Comparison of ENCODE assay signal across 16 mouse cellular contexts in the genomic region with DNA sequence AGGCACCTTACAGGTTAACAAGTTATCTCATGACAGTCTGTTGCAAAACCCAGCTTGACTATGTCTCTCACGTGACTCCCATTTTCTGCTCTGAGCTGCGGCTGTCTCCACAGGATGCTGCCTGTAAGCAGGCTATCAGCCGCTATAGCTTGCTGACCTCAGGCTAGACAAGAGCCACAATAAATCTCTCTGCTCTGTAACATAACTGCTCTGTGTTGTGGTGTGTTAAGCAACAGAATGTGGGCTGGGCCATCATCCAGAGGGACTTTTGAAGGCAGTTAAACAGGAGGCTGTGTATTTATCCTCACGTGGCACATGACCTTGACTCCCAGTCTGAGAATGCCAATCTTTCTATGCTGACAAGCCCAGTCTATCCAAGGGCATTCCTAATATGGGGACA.
DNase-seq lines count a peak whose midpoint lies in the region; ATAC-seq and TF ChIP-seq lines count a peak whose summit lies in the region.
"Had no signal": no experiment of that assay in that cellular context is flagged by ENCODE, and none has a peak within 500 bp of the region (broad histone marks: within the 10 kb centered on the region; RNA-seq: fewer than 3 reads in every experiment).

No protein-coding gene starts in this region.

- no peaks in the 10 kb centered on the region for H3K4me1 ChIP-seq in liver, adult 2 months (ENCODE audit: control insufficient read depth, insufficient read depth, low read length)
- no peaks in the 10 kb centered on the region for H3K4me1 ChIP-seq in liver, postnatal 0 days (ENCODE audit: insufficient read depth)
- no peaks in the 10 kb centered on the region for H3K4me1 ChIP-seq in intestine, postnatal 0 days (replicated peaks; ENCODE audit: control insufficient read depth, insufficient read depth, low read length)
- peaks cover 4% of the 10 kb centered on the region for H3K4me1 ChIP-seq in hindbrain, embryonic 13.5 days (replicated peaks)
- H3K4me1 ChIP-seq: midbrain, embryonic 13.5 days had no signal

- H3K27ac ChIP-seq in liver, adult 2 months (replicated peaks; ENCODE audit: insufficient read depth, low read depth, low read length) = no peak overlapping the region
- no peak overlapping the region for H3K27ac ChIP-seq in liver, postnatal 0 days (ENCODE audit: low read depth)
- H3K27ac ChIP-seq in intestine, postnatal 0 days (ENCODE audit: low read depth, low read length) = no peak overlapping the region
- H3K27ac ChIP-seq in hindbrain, embryonic 13.5 days = no peak overlapping the region
- H3K27ac ChIP-seq: hindbrain, postnatal 0 days; midbrain, embryonic 13.5 days had no signal

- H3K79me2 ChIP-seq in liver, adult 2 months (ENCODE audit: control insufficient read depth, insufficient read depth, low read length) = no peaks in the 10 kb centered on the region

- H3K27me3 ChIP-seq in liver, adult 2 months (ENCODE audit: control insufficient read depth, insufficient read depth, low read length) = no peaks in the 10 kb centered on the region
- no peaks in the 10 kb centered on the region for H3K27me3 ChIP-seq in liver, postnatal 0 days (ENCODE audit: insufficient read depth, low read length)
- no peaks in the 10 kb centered on the region for H3K27me3 ChIP-seq in intestine, postnatal 0 days (replicated peaks; ENCODE audit: control insufficient read depth, insufficient read depth, low read length)
- H3K27me3 ChIP-seq in hindbrain, embryonic 13.5 days = no peaks in the 10 kb centered on the region
- H3K27me3 ChIP-seq: midbrain, embryonic 13.5 days had no signal

- H3K4me3 ChIP-seq in liver, adult 2 months (ENCODE audit: insufficient read depth, low read depth, low read length) = no peak overlapping the region
- H3K4me3 ChIP-seq in liver, postnatal 0 days (ENCODE audit: low read depth, low read length) = no peak overlapping the region
- H3K4me3 ChIP-seq in intestine, postnatal 0 days (ENCODE audit: low read depth, low read length) = no peak overlapping the region
- H3K4me3 ChIP-seq in hindbrain, embryonic 13.5 days = no peak overlapping the region
- H3K4me3 ChIP-seq: midbrain, embryonic 13.5 days had no signal

- 29% methylated on average over 4 of the region's 4 CpGs for WGBS in liver, adult 2 months
- 38% methylated on average over 4 of the region's 4 CpGs for WGBS in liver, postnatal 0 days (ENCODE audit: insufficient replicate concordance)
- 16% methylated on average over 4 of the region's 4 CpGs for WGBS in intestine, postnatal 0 days
- WGBS in hindbrain, embryonic 13.5 days = 65% methylated on average over 4 of the region's 4 CpGs

- ATAC-seq in liver, postnatal 0 days = no peak; the same call in 1 of the 2 replicates
- peak; percentile 92 for ATAC-seq in intestine, postnatal 0 days
- ATAC-seq in hindbrain, embryonic 13.5 days (ENCODE audit: low FRiP score) = no peak
- ATAC-seq: hindbrain, postnatal 0 days; midbrain, embryonic 13.5 days had no signal

- no peak for TF ChIP-seq CTCF in liver, adult 2 months (IDR thresholded peaks at IDR 0.05; ENCODE audit: low read depth, low read length)
- TF ChIP-seq CTCF in liver, postnatal 0 days (IDR thresholded peaks at IDR 0.05; ENCODE audit: low read depth) = no peak
- no peak for TF ChIP-seq CTCF in intestine, postnatal 0 days (IDR thresholded peaks at IDR 0.05; ENCODE audit: low read depth)

- no peaks in the 10 kb centered on the region for H3K36me3 ChIP-seq in liver, adult 2 months (ENCODE audit: control insufficient read depth, insufficient read depth, low read length)
- no peaks in the 10 kb centered on the region for H3K36me3 ChIP-seq in liver, postnatal 0 days (replicated peaks; ENCODE audit: insufficient read depth, low read length)
- H3K36me3 ChIP-seq in intestine, postnatal 0 days (ENCODE audit: control insufficient read depth, insufficient read depth) = no peaks in the 10 kb centered on the region
- H3K36me3 ChIP-seq in hindbrain, embryonic 13.5 days = no peaks in the 10 kb centered on the region
- H3K36me3 ChIP-seq: midbrain, embryonic 13.5 days had no signal

- no peak overlapping the region for H3K4me2 ChIP-seq in liver, postnatal 0 days (ENCODE audit: low read depth, low read length)
- H3K4me2 ChIP-seq in intestine, postnatal 0 days (replicated peaks; ENCODE audit: low read depth) = no peak overlapping the region
- H3K4me2 ChIP-seq in hindbrain, embryonic 13.5 days = no peak overlapping the region
- H3K4me2 ChIP-seq: liver, embryonic 11.5 days; midbrain, embryonic 13.5 days had no signal

- no peak for TF ChIP-seq POLR2A in liver, adult 2 months (IDR thresholded peaks at IDR 0.05; ENCODE audit: extremely low read depth, insufficient read depth, low read length)

- no peak overlapping the region for H3K9ac ChIP-seq in liver, adult 2 months (ENCODE audit: low read depth, low read length)
- no peak overlapping the region for H3K9ac ChIP-seq in liver, postnatal 0 days (replicated peaks)
- no peak overlapping the region for H3K9ac ChIP-seq in intestine, postnatal 0 days (ENCODE audit: low read depth, low read length)
- H3K9ac ChIP-seq in hindbrain, embryonic 13.5 days = no peak overlapping the region
- H3K9ac ChIP-seq: midbrain, embryonic 13.5 days had no signal

- peak; percentile 80 to 89 for DNase-seq in adrenal gland, adult (ENCODE audit: inconsistent age in 2 of 2, low spot score in 1 of 2)
- no peak for DNase-seq in adrenal gland, postnatal 4 days (ENCODE audit: low spot score in 2 of 2)
- peak; percentile 30 for DNase-seq in liver, adult 2 months (ENCODE audit: extremely low read depth, low read depth, low spot score)
- no peak for DNase-seq in liver, postnatal 0 days
- DNase-seq in adrenal gland, postnatal 36 days = peak; percentile 68 to 70
- no peak for DNase-seq in urinary bladder, postnatal 36 days (ENCODE audit: low spot score in 2 of 2)
- DNase-seq: cerebellum, adult 9-10 months; embryo, embryonic 11 days; heart, adult 11 months; layer of hippocampus, adult 9-11 months; thymus, postnatal 4 days had no signal

- no peaks in the 10 kb centered on the region for H3K9me3 ChIP-seq in liver, postnatal 0 days (ENCODE audit: low read length)
- no peaks in the 10 kb centered on the region for H3K9me3 ChIP-seq in intestine, postnatal 0 days (ENCODE audit: control insufficient read depth)
- H3K9me3 ChIP-seq in hindbrain, embryonic 13.5 days = no peaks in the 10 kb centered on the region
- H3K9me3 ChIP-seq: midbrain, embryonic 13.5 days had no signal

- TF ChIP-seq EP300 in liver, postnatal 0 days (IDR thresholded peaks at IDR 0.05; ENCODE audit: low read depth) = no peak

Comparison
In these comparisons a context has a peak if more than half of its experiments do, and no peak if none do; other contexts are left out.
1. DNase-seq: peak in adrenal gland, adult (2 of 2), liver, adult 2 months (single experiment) and adrenal gland, postnatal 36 days (2 of 2); none in adrenal gland, postnatal 4 days (0 of 2), liver, postnatal 0 days (single experiment) and urinary bladder, postnatal 36 days (0 of 2).